Mouse (Mus musculus): ENCODE measurements around the gene Gm10282.

GRCm38 (mm10) chr8:72348114-72348513, 43.1 kb upstream of the Gm10282 start:
- TF ChIP-seq CHD1 (IDR thresholded peaks at IDR 0.05; ENCODE audit: low read depth, low read length): no peak
- no peak for TF ChIP-seq CTCF (conservative IDR thresholded peaks at IDR 0.05 in 1 of 2, IDR thresholded peaks at IDR 0.05 in 1 of 2; ENCODE audit: low read depth in 2 of 2, low read length in 2 of 2)
- no peak for TF ChIP-seq ZNF384 (IDR thresholded peaks at IDR 0.05; ENCODE audit: low read depth, low read length)
- no peak for TF ChIP-seq CHD2 (IDR thresholded peaks at IDR 0.05; ENCODE audit: low read length)
- no peak for TF ChIP-seq TBP (conservative IDR thresholded peaks at IDR 0.05; ENCODE audit: low read depth, low read length)
- TF ChIP-seq POLR2A (IDR thresholded peaks at IDR 0.05; ENCODE audit: low read depth, low read length): no peak
- TF ChIP-seq PAX5 (IDR thresholded peaks at IDR 0.05; ENCODE audit: low read length): no peak
- no peak for TF ChIP-seq HCFC1 (IDR thresholded peaks at IDR 0.05; ENCODE audit: low read depth, low read length)
- TF ChIP-seq MAX (IDR thresholded peaks at IDR 0.05; ENCODE audit: low read length): no peak
- TF ChIP-seq ETS1 (conservative IDR thresholded peaks at IDR 0.05; ENCODE audit: low read depth, low read length): no peak
- TF ChIP-seq ZMIZ1 (IDR thresholded peaks at IDR 0.05; ENCODE audit: low read depth, low read length): no peak
- TF ChIP-seq SIN3A (IDR thresholded peaks at IDR 0.05; ENCODE audit: low read length): no peak
